ENCODE assay signal across 24 mouse cellular contexts in genomic region chr5:36315106-36315505, GRCm38 (mm10).
DNase-seq lines count a peak whose midpoint lies in the region; ATAC-seq and TF ChIP-seq lines count a peak whose summit lies in the region.
"Had no signal": no experiment of that assay in that cellular context is flagged by ENCODE, and none has a peak within 500 bp of the region (broad histone marks: within the 10 kb centered on the region; RNA-seq: fewer than 3 reads in every experiment).

No protein-coding gene starts in this region.

- no peak for TF ChIP-seq POLR2A in liver, adult 2 months (IDR thresholded peaks at IDR 0.05; ENCODE audit: extremely low read depth, insufficient read depth, low read length)
- TF ChIP-seq POLR2A in lung, adult 2 months (IDR thresholded peaks at IDR 0.05; ENCODE audit: borderline replicate concordance, extremely low read depth, low read depth, low read length) = no peak

- TF ChIP-seq CTCF in liver, adult 2 months (IDR thresholded peaks at IDR 0.05; ENCODE audit: low read depth, low read length) = no peak
- no peak for TF ChIP-seq CTCF in lung, postnatal 0 days (IDR thresholded peaks at IDR 0.05)
- no peak for TF ChIP-seq CTCF in lung, adult 2 months (IDR thresholded peaks at IDR 0.05; ENCODE audit: insufficient read depth, low read length)
- no peak for TF ChIP-seq CTCF in liver, postnatal 0 days (IDR thresholded peaks at IDR 0.05; ENCODE audit: low read depth)

- no peak overlapping the region for H3K9ac ChIP-seq in liver, adult 2 months (ENCODE audit: low read depth, low read length)
- no peak overlapping the region for H3K9ac ChIP-seq in liver, embryonic 11.5 days (ENCODE audit: low read depth, low read length)
- H3K9ac ChIP-seq in lung, postnatal 0 days (replicated peaks; ENCODE audit: low read depth) = no peak overlapping the region
- H3K9ac ChIP-seq in liver, postnatal 0 days (replicated peaks) = no peak overlapping the region
- H3K9ac ChIP-seq: hindbrain, embryonic 15.5 days; limb, embryonic 12.5 days; midbrain, embryonic 15.5 days; neural tube, embryonic 12.5 days had no signal

- H3K4me3 ChIP-seq in liver, adult 2 months (ENCODE audit: insufficient read depth, low read depth, low read length) = no peak overlapping the region
- H3K4me3 ChIP-seq in liver, embryonic 11.5 days (ENCODE audit: low read depth, low read length) = no peak overlapping the region
- no peak overlapping the region for H3K4me3 ChIP-seq in lung, postnatal 0 days (ENCODE audit: low read depth, low read length)
- H3K4me3 ChIP-seq in lung, adult 2 months (replicated peaks; ENCODE audit: extremely low read depth, low read depth, low read length) = no peak overlapping the region
- no peak overlapping the region for H3K4me3 ChIP-seq in liver, postnatal 0 days (ENCODE audit: low read depth, low read length)
- H3K4me3 ChIP-seq: gastrocnemius, adult 2 months; heart, embryonic 10.5 days; hindbrain, embryonic 15.5 days; limb, embryonic 12.5 days; midbrain, embryonic 15.5 days; neural tube, embryonic 12.5 days had no signal

- 31% methylated on average over 9 of the region's 9 CpGs for WGBS in liver, adult 2 months
- WGBS in liver, embryonic 11.5 days = 76% methylated on average over 9 of the region's 9 CpGs
- 43% methylated on average over 9 of the region's 9 CpGs for WGBS in lung, postnatal 0 days
- 61% methylated on average over 9 of the region's 9 CpGs for WGBS in lung, adult 2 months
- 60% methylated on average over 9 of the region's 9 CpGs for WGBS in liver, postnatal 0 days (ENCODE audit: insufficient replicate concordance)

- H3K36me3 ChIP-seq in liver, adult 2 months (ENCODE audit: control insufficient read depth, insufficient read depth, low read length) = no peaks in the 10 kb centered on the region
- no peaks in the 10 kb centered on the region for H3K36me3 ChIP-seq in liver, embryonic 11.5 days (ENCODE audit: control insufficient read depth, insufficient read depth, low read length)
- no peaks in the 10 kb centered on the region for H3K36me3 ChIP-seq in lung, postnatal 0 days (ENCODE audit: insufficient read depth, low read length)
- H3K36me3 ChIP-seq in liver, postnatal 0 days (replicated peaks; ENCODE audit: insufficient read depth, low read length) = no peaks in the 10 kb centered on the region
- H3K36me3 ChIP-seq: heart, embryonic 10.5 days; hindbrain, embryonic 15.5 days; limb, embryonic 12.5 days; midbrain, embryonic 15.5 days; neural tube, embryonic 12.5 days had no signal

- no peak for ATAC-seq in liver, embryonic 11.5 days (replicated peaks; ENCODE audit: low FRiP score)
- peak; percentile 43 for ATAC-seq in lung, postnatal 0 days
- peak; percentile 82 for ATAC-seq in liver, postnatal 0 days
- ATAC-seq: CD4-positive, CD25-positive, alpha-beta regulatory T cell, adult 4 months; forebrain, embryonic 14.5 days; intestine, embryonic 16.5 days had no signal

- H3K79me2 ChIP-seq in liver, adult 2 months (ENCODE audit: control insufficient read depth, insufficient read depth, low read length) = no peaks in the 10 kb centered on the region

- no peaks in the 10 kb centered on the region for H3K4me1 ChIP-seq in liver, adult 2 months (ENCODE audit: control insufficient read depth, insufficient read depth, low read length)
- H3K4me1 ChIP-seq in liver, embryonic 11.5 days (replicated peaks; ENCODE audit: control insufficient read depth, insufficient read depth, low read length) = peaks cover 6% of the 10 kb centered on the region; the same call in 1 of the 2 replicates
- peaks cover 7% of the 10 kb centered on the region; the same call in 1 of the 2 replicates for H3K4me1 ChIP-seq in lung, postnatal 0 days (ENCODE audit: insufficient read depth, low read depth, low read length)
- peaks cover 11% of the 10 kb centered on the region; the same call in 1 of the 2 replicates for H3K4me1 ChIP-seq in lung, adult 2 months (ENCODE audit: control insufficient read depth, insufficient read depth, low read length)
- H3K4me1 ChIP-seq in liver, postnatal 0 days (ENCODE audit: insufficient read depth) = no peaks in the 10 kb centered on the region; the same call in none of the 2 replicates

- intact Hi-C loops in gastrocnemius, postnatal 36 days (cut with DNase I) = no loop called here

- no peak for TF ChIP-seq EP300 in lung, postnatal 0 days (IDR thresholded peaks at IDR 0.05)
- no peak for TF ChIP-seq EP300 in liver, postnatal 0 days (IDR thresholded peaks at IDR 0.05; ENCODE audit: low read depth)

- no peak overlapping the region for H3K27ac ChIP-seq in liver, adult 2 months (replicated peaks; ENCODE audit: insufficient read depth, low read depth, low read length)
- no peak overlapping the region for H3K27ac ChIP-seq in liver, embryonic 11.5 days (ENCODE audit: low read depth, low read length)
- H3K27ac ChIP-seq in lung, postnatal 0 days (ENCODE audit: low read length) = 0 out of 2 replicates have a peak overlapping the region, but pooled peaks have one; percentile 3
- H3K27ac ChIP-seq in liver, postnatal 0 days (ENCODE audit: low read depth) = no peak overlapping the region
- H3K27ac ChIP-seq: gastrocnemius, adult 2 months; hindbrain, embryonic 15.5 days; limb, embryonic 12.5 days; midbrain, embryonic 15.5 days; neural tube, embryonic 12.5 days had no signal

- no peaks in the 10 kb centered on the region for H3K27me3 ChIP-seq in liver, adult 2 months (ENCODE audit: control insufficient read depth, insufficient read depth, low read length)
- no peaks in the 10 kb centered on the region for H3K27me3 ChIP-seq in liver, embryonic 11.5 days (replicated peaks; ENCODE audit: control insufficient read depth, insufficient read depth, low read length)
- no peaks in the 10 kb centered on the region for H3K27me3 ChIP-seq in lung, postnatal 0 days (replicated peaks; ENCODE audit: insufficient read depth, low read length)
- H3K27me3 ChIP-seq in liver, postnatal 0 days (ENCODE audit: insufficient read depth, low read length) = no peaks in the 10 kb centered on the region
- H3K27me3 ChIP-seq: hindbrain, embryonic 15.5 days; midbrain, embryonic 15.5 days; neural tube, embryonic 12.5 days had no signal

- DNase-seq in liver, adult 2 months (ENCODE audit: extremely low read depth, low read depth, low spot score) = peak; percentile 38
- no peak for DNase-seq in liver, embryonic 11.5 days (ENCODE audit: low spot score)
- peak; percentile 70 for DNase-seq in lung, postnatal 0 days (ENCODE audit: low spot score)
- no peak for DNase-seq in lung, adult 2 months
- peak; percentile 40 for DNase-seq in liver, postnatal 0 days
- DNase-seq in layer of hippocampus, postnatal 36 days = no peak
- DNase-seq in gastrocnemius, postnatal 36 days = no peak
- DNase-seq: adrenal gland, postnatal 36 days; cerebellum, adult 9-11 months; gastrocnemius, adult 2 months; heart, postnatal 4 days; kidney, adult 9 months; kidney, postnatal 14 days; right cerebral cortex, postnatal 14 days; thymus, adult 2 months; thymus, postnatal 4 days had no signal

- H3K9me3 ChIP-seq in liver, embryonic 11.5 days (ENCODE audit: control insufficient read depth, low read length) = no peaks in the 10 kb centered on the region
- H3K9me3 ChIP-seq in lung, postnatal 0 days (ENCODE audit: low read length) = no peaks in the 10 kb centered on the region
- no peaks in the 10 kb centered on the region for H3K9me3 ChIP-seq in liver, postnatal 0 days (ENCODE audit: low read length)
- H3K9me3 ChIP-seq: heart, embryonic 10.5 days; hindbrain, embryonic 15.5 days; limb, embryonic 12.5 days; midbrain, embryonic 15.5 days; neural tube, embryonic 12.5 days had no signal

- no peak overlapping the region for H3K4me2 ChIP-seq in liver, embryonic 11.5 days
- no peak overlapping the region for H3K4me2 ChIP-seq in lung, postnatal 0 days (replicated peaks; ENCODE audit: low read depth, low read length)
- no peak overlapping the region for H3K4me2 ChIP-seq in liver, postnatal 0 days (ENCODE audit: low read depth, low read length)
- H3K4me2 ChIP-seq: hindbrain, embryonic 15.5 days; limb, embryonic 12.5 days; midbrain, embryonic 15.5 days; neural tube, embryonic 12.5 days had no signal

Comparison
In these comparisons a context has a peak if more than half of its experiments do, and no peak if none do; other contexts are left out.
1. DNase-seq: peak in liver, adult 2 months (single experiment), lung, postnatal 0 days (single experiment) and liver, postnatal 0 days (single experiment); none in liver, embryonic 11.5 days (single experiment), lung, adult 2 months (single experiment), layer of hippocampus, postnatal 36 days (0 of 2) and gastrocnemius, postnatal 36 days (0 of 2).